Mouse (Mus musculus) CH12.LX (cell line): ENCODE results near the gene Rapgef4.

ENCODE experiments used
- CHD2 ChIP-seq: IDR thresholded peaks from 2 replicates; pipeline ENCODE4 v1.6.1; 2011; ENCODE audit warnings: low read length, improper control_type of control experiment
- RCOR1 ChIP-seq: conservative IDR thresholded peaks from 2 replicates; pipeline ENCODE4 v1.6.1; 2012; ENCODE audit warnings: low read depth, mild to moderate bottlenecking, inconsistent platforms, low read length, improper control_type of control experiment

GRCm38 (mm10) chr2:72045024-72045423 lies 64.0 kb downstream of the Rapgef4 start:
- TF ChIP-seq RCOR1 (no peak), CHD2 (no peak)
